Mouse (Mus musculus) granulocyte monocyte progenitor cell, adult 5-6 weeks (primary cell): Measurements from ENCODE around the gene Ackr3. TPM values are rescaled to one million over a fixed set of nuclear protein-coding genes. Genes with fewer than 3 reads are reported as not detected.
A peak's percentile ranks its signal among the peaks of the same experiment; 100 is the strongest.

Source experiments
- ATAC-seq: replicated peaks from 2 replicates; pipeline ENCODE4 v1.8.0; 2016; ENCODE audit warnings: mild to moderate bottlenecking, moderate TSS enrichment, inconsistent platforms; ENCODE audit not compliant: poor library complexity, severe bottlenecking
- total RNA-seq, 2 experiments: library from RNA; stranded (forward) in 1 of 2; stranded (reverse) in 1 of 2; fragments of 200-712, 200-1000 nt in 1 of 2; fragments of >200 nt in 1 of 2; fragmentation: Nextera tagmentation in 1 of 2; gene quantifications; 2 replicates each; pipeline ENCODE4 v1.2.3; 2014 to 2017

Gene Ackr3
- total RNA-seq, 2 experiments from 2014 or later = not detected

- peak; percentile 29 for ATAC-seq
These were observed 21.9 kb downstream of the Ackr3 start for GRCm38 (mm10) chr1:90225603-90226254.

- no peak for ATAC-seq
These were observed 24.0 kb downstream of the Ackr3 start for GRCm38 (mm10) chr1:90227684-90228322.

GRCm38 (mm10) chr1:90228323-90228697 lies 24.5 kb downstream of the Ackr3 start:
- ATAC-seq = peak; percentile 20; the same call in 1 of the 2 replicates

GRCm38 (mm10) chr1:90230611-90231010 lies 26.8 kb downstream of the Ackr3 start:
- no peak for ATAC-seq

GRCm38 (mm10) chr1:90231591-90232490 lies 28.1 kb downstream of the Ackr3 start:
- no peak for ATAC-seq

GRCm38 (mm10) chr1:90232491-90232885 lies 28.7 kb downstream of the Ackr3 start:
- ATAC-seq = no peak

GRCm38 (mm10) chr1:90234620-90235054 lies 30.9 kb downstream of the Ackr3 start:
- ATAC-seq = peak; percentile 97

GRCm38 (mm10) chr1:90236640-90237039 lies 32.9 kb downstream of the Ackr3 start:
- ATAC-seq = no peak

GRCm38 (mm10) chr1:90238095-90238888 lies 34.5 kb downstream of the Ackr3 start:
- ATAC-seq = no peak

GRCm38 (mm10) chr1:90239336-90240225 lies 35.8 kb downstream of the Ackr3 start:
- ATAC-seq = no peak

- ATAC-seq = no peak
These were observed 36.5 kb downstream of the Ackr3 start for GRCm38 (mm10) chr1:90240287-90240686.

GRCm38 (mm10) chr1:90242444-90242989 lies 38.7 kb downstream of the Ackr3 start:
- ATAC-seq = no peak

- ATAC-seq = no peak
These were observed 40.8 kb downstream of the Ackr3 start for GRCm38 (mm10) chr1:90244537-90244936.

GRCm38 (mm10) chr1:90245533-90245932 lies 41.8 kb downstream of the Ackr3 start:
- no peak; the same call in 1 of the 2 replicates for ATAC-seq

- ATAC-seq = no peak
These were observed 42.3 kb downstream of the Ackr3 start for GRCm38 (mm10) chr1:90246035-90246434.

GRCm38 (mm10) chr1:90246800-90247199 lies 43.0 kb downstream of the Ackr3 start:
- ATAC-seq = no peak

GRCm38 (mm10) chr1:90247234-90247633 lies 43.5 kb downstream of the Ackr3 start:
- ATAC-seq = no peak

GRCm38 (mm10) chr1:90247756-90248541 lies 44.2 kb downstream of the Ackr3 start:
- ATAC-seq = no peak
